Mouse (Mus musculus): ENCODE data around the gene Fam107b.

The Fam107b gene

GRCm38 (mm10) chr2:3570186-3570585, at the start of gene Fam107b:
Gene Fam107b, plus strand, starts transcription at chr2:3570488.
- in situ Hi-C loops (cut with MboI; ENCODE audit: low pct_unique_long_range_greater_than_20kb in 1 of 2, low sequenced_read_pairs in 2 of 2, unreplicated experiment in 1 of 2): no loop called here

- in situ Hi-C loops (cut with MboI; ENCODE audit: low pct_unique_long_range_greater_than_20kb in 1 of 2, low sequenced_read_pairs in 2 of 2, unreplicated experiment in 1 of 2): no loop called here
Observed at GRCm38 (mm10) chr2:3522558-3522957, 47.7 kb upstream of the Fam107b start.

GRCm38 (mm10) chr2:3526288-3526687, 44.0 kb upstream of the Fam107b start:
- in situ Hi-C loops (cut with MboI; ENCODE audit: low pct_unique_long_range_greater_than_20kb in 1 of 2, low sequenced_read_pairs in 2 of 2, unreplicated experiment in 1 of 2): loop anchor here in 1 of 2 experiments (25.0 kb wide), 1 partner anchor 286 kb away; no protein-coding TSS in a partner anchor

- in situ Hi-C loops (cut with MboI; ENCODE audit: low pct_unique_long_range_greater_than_20kb in 1 of 2, low sequenced_read_pairs in 2 of 2, unreplicated experiment in 1 of 2): loop anchor here in 1 of 2 experiments (25.0 kb wide), 1 partner anchor 271 kb away; no protein-coding TSS in a partner anchor
Observed at GRCm38 (mm10) chr2:3541307-3542079, 28.8 kb upstream of the Fam107b start.

- in situ Hi-C loops (cut with MboI; ENCODE audit: low pct_unique_long_range_greater_than_20kb in 1 of 2, low sequenced_read_pairs in 2 of 2, unreplicated experiment in 1 of 2): loop anchor here in 1 of 2 experiments (25.0 kb wide), 1 partner anchor 266 kb away; no protein-coding TSS in a partner anchor
Observed at GRCm38 (mm10) chr2:3546055-3546454, 24.2 kb upstream of the Fam107b start.

- in situ Hi-C loops (cut with MboI; ENCODE audit: low pct_unique_long_range_greater_than_20kb in 1 of 2, low sequenced_read_pairs in 2 of 2, unreplicated experiment in 1 of 2): loop anchor here in 1 of 2 experiments (25.0 kb wide), 1 partner anchor 266 kb away; no protein-coding TSS in a partner anchor
Observed at GRCm38 (mm10) chr2:3546588-3546987, 23.7 kb upstream of the Fam107b start.

- in situ Hi-C loops (cut with MboI; ENCODE audit: low pct_unique_long_range_greater_than_20kb in 1 of 2, low sequenced_read_pairs in 2 of 2, unreplicated experiment in 1 of 2): no loop called here
Observed at GRCm38 (mm10) chr2:3570606-3571005, 318 bp downstream of the Fam107b start.

- in situ Hi-C loops (cut with MboI; ENCODE audit: low pct_unique_long_range_greater_than_20kb in 1 of 2, low sequenced_read_pairs in 2 of 2, unreplicated experiment in 1 of 2): no loop called here
Observed at GRCm38 (mm10) chr2:3573883-3574282, 3.6 kb downstream of the Fam107b start.

- in situ Hi-C loops (cut with MboI; ENCODE audit: low pct_unique_long_range_greater_than_20kb in 1 of 2, low sequenced_read_pairs in 2 of 2, unreplicated experiment in 1 of 2): no loop called here
Observed at GRCm38 (mm10) chr2:3575140-3575539, 4.9 kb downstream of the Fam107b start.

- in situ Hi-C loops (cut with MboI; ENCODE audit: low pct_unique_long_range_greater_than_20kb in 1 of 2, low sequenced_read_pairs in 2 of 2, unreplicated experiment in 1 of 2): no loop called here
Observed at GRCm38 (mm10) chr2:3576346-3576745, 6.1 kb downstream of the Fam107b start.

GRCm38 (mm10) chr2:3577216-3577615, 6.9 kb downstream of the Fam107b start:
- in situ Hi-C loops (cut with MboI; ENCODE audit: low pct_unique_long_range_greater_than_20kb in 1 of 2, low sequenced_read_pairs in 2 of 2, unreplicated experiment in 1 of 2): no loop called here

- in situ Hi-C loops (cut with MboI; ENCODE audit: low pct_unique_long_range_greater_than_20kb in 1 of 2, low sequenced_read_pairs in 2 of 2, unreplicated experiment in 1 of 2): no loop called here
Observed at GRCm38 (mm10) chr2:3578180-3578902, 8.1 kb downstream of the Fam107b start.

- in situ Hi-C loops (cut with MboI; ENCODE audit: low pct_unique_long_range_greater_than_20kb in 1 of 2, low sequenced_read_pairs in 2 of 2, unreplicated experiment in 1 of 2): no loop called here
Observed at GRCm38 (mm10) chr2:3579316-3579902, 9.1 kb downstream of the Fam107b start.

GRCm38 (mm10) chr2:3582830-3583229, 12.5 kb downstream of the Fam107b start:
- in situ Hi-C loops (cut with MboI; ENCODE audit: low pct_unique_long_range_greater_than_20kb in 1 of 2, low sequenced_read_pairs in 2 of 2, unreplicated experiment in 1 of 2): no loop called here

GRCm38 (mm10) chr2:3585231-3585783, 15.0 kb downstream of the Fam107b start:
- in situ Hi-C loops (cut with MboI; ENCODE audit: low pct_unique_long_range_greater_than_20kb in 1 of 2, low sequenced_read_pairs in 2 of 2, unreplicated experiment in 1 of 2): no loop called here

GRCm38 (mm10) chr2:3590086-3590915, 20.0 kb downstream of the Fam107b start:
- in situ Hi-C loops (cut with MboI; ENCODE audit: low pct_unique_long_range_greater_than_20kb in 1 of 2, low sequenced_read_pairs in 2 of 2, unreplicated experiment in 1 of 2): no loop called here

GRCm38 (mm10) chr2:3590916-3591197, 20.6 kb downstream of the Fam107b start:
- in situ Hi-C loops (cut with MboI; ENCODE audit: low pct_unique_long_range_greater_than_20kb in 1 of 2, low sequenced_read_pairs in 2 of 2, unreplicated experiment in 1 of 2): no loop called here

- in situ Hi-C loops (cut with MboI; ENCODE audit: low pct_unique_long_range_greater_than_20kb in 1 of 2, low sequenced_read_pairs in 2 of 2, unreplicated experiment in 1 of 2): no loop called here
Observed at GRCm38 (mm10) chr2:3594663-3595318, 24.5 kb downstream of the Fam107b start.
